Mouse (Mus musculus): ENCODE data around the gene Pwwp2a. TPM values are rescaled to one million over a fixed set of nuclear protein-coding genes. Genes with fewer than 3 reads are reported as not detected.

Gene Pwwp2a
- polyA plus RNA-seq, 1 experiment, result 6.2 TPM

DNA sequence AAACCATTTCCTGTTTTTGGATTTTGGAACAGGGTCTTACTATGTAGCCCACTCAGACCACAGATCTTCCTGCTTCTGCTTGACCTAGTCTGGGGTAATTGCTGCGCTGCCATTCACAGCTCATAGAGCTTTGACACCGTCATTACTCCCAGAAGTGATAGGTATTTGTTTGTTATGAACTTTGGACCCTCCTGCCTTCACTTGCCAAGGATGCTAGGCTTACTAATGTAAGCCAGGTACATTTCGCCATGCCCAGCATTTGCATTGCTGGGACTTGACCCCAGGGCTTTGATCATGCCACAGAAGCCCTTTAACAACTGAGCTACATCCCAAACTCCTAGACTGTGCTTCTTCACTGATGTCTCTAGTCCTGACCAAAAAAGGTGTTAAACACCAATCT lies 18.5 kb downstream of the Pwwp2a start:
- peaks cover 61% of the 10 kb centered on the region for H3K79me2 ChIP-seq (ENCODE audit: control insufficient read depth, insufficient read depth)
- no peak overlapping the region for H3K4me3 ChIP-seq (ENCODE audit: insufficient read depth, poor library complexity, severe bottlenecking)
- H3K27me3 ChIP-seq (ENCODE audit: control insufficient read depth, insufficient read depth, insufficient read length), result no peaks in the 10 kb centered on the region
- peaks cover 61% of the 10 kb centered on the region for H3K36me3 ChIP-seq (ENCODE audit: control insufficient read depth, insufficient read depth)
- peaks cover 19% of the 10 kb centered on the region for H3K79me3 ChIP-seq (ENCODE audit: low read depth)
- no peak overlapping the region for H3ac ChIP-seq (ENCODE audit: control insufficient read depth, insufficient read length, low read depth)
- TF ChIP-seq MYOD1 (IDR thresholded peaks at IDR 0.05; ENCODE audit: control insufficient read depth, insufficient read length, low read depth), result no peak
- TF ChIP-seq MYOG (IDR thresholded peaks at IDR 0.05; ENCODE audit: control insufficient read depth, extremely low read depth, insufficient read length), result no peak
- no peak for TF ChIP-seq USF1 (IDR thresholded peaks at IDR 0.05; ENCODE audit: low read depth)
- no peak for TF ChIP-seq CTCF (IDR thresholded peaks at IDR 0.05; ENCODE audit: control insufficient read depth, insufficient read depth, insufficient read length)
- TF ChIP-seq FOSL1 (IDR thresholded peaks at IDR 0.05; ENCODE audit: insufficient read depth, low read length, poor library complexity, severe bottlenecking), result no peak
- no peak for TF ChIP-seq MAX (IDR thresholded peaks at IDR 0.05)
- no peak for TF ChIP-seq CEBPB (IDR thresholded peaks at IDR 0.05; ENCODE audit: low read depth)

GRCm38 (mm10) chr11:43703552-43703951 lies 21.8 kb downstream of the Pwwp2a start:
- Histone ChIP-seq H3ac (ENCODE audit: control insufficient read depth, insufficient read length, low read depth) (no peak overlapping the region), H3K4me3 (ENCODE audit: insufficient read depth, poor library complexity, severe bottlenecking) (no peak overlapping the region), H3K36me3 (ENCODE audit: control insufficient read depth, insufficient read depth) (peaks cover 56% of the 10 kb centered on the region), H3K79me3 (ENCODE audit: low read depth) (peaks cover 12% of the 10 kb centered on the region), H3K79me2 (ENCODE audit: control insufficient read depth, insufficient read depth) (peaks cover 38% of the 10 kb centered on the region), H3K27me3 (ENCODE audit: control insufficient read depth, insufficient read depth, insufficient read length) (no peaks in the 10 kb centered on the region)
- TF ChIP-seq FOSL1 (IDR thresholded peaks at IDR 0.05; ENCODE audit: insufficient read depth, low read length, poor library complexity, severe bottlenecking) (no peak), MAX (IDR thresholded peaks at IDR 0.05) (no peak), MYOD1 (IDR thresholded peaks at IDR 0.05; ENCODE audit: control insufficient read depth, insufficient read length, low read depth) (no peak)

DNA sequence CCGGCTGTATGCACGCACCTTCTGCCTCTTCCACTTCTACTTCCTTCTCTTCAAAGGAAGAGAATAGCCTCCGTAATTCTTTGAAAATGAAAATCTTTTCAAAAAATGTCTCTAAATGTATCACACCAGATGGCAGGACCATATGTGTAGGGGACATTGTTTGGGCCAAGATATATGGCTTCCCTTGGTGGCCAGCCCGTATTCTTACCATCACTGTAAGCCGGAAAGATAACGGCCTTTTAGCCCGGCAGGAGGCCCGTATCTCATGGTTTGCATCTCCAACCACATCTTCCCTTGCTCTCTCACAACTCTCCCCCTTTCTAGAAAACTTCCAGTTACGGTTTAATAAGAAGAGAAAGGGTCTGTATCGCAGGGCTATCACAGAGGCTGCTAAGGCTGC lies 24.0 kb downstream of the Pwwp2a start:
- Histone ChIP-seq H3K36me3 (ENCODE audit: control insufficient read depth, insufficient read depth) (peaks cover 50% of the 10 kb centered on the region), H3K27me3 (ENCODE audit: control insufficient read depth, insufficient read depth, insufficient read length) (no peaks in the 10 kb centered on the region), H3K79me2 (ENCODE audit: control insufficient read depth, insufficient read depth) (peaks cover 18% of the 10 kb centered on the region), H3ac (ENCODE audit: control insufficient read depth, insufficient read length, low read depth) (no peak overlapping the region), H3K79me3 (ENCODE audit: low read depth) (peaks cover 10% of the 10 kb centered on the region), H3K4me3 (ENCODE audit: insufficient read depth, poor library complexity, severe bottlenecking) (no peak overlapping the region)
- TF ChIP-seq MYOD1 (IDR thresholded peaks at IDR 0.05; ENCODE audit: control insufficient read depth, insufficient read length, low read depth) (no peak), CEBPB (IDR thresholded peaks at IDR 0.05; ENCODE audit: low read depth) (no peak), MAX (IDR thresholded peaks at IDR 0.05) (no peak)

DNA sequence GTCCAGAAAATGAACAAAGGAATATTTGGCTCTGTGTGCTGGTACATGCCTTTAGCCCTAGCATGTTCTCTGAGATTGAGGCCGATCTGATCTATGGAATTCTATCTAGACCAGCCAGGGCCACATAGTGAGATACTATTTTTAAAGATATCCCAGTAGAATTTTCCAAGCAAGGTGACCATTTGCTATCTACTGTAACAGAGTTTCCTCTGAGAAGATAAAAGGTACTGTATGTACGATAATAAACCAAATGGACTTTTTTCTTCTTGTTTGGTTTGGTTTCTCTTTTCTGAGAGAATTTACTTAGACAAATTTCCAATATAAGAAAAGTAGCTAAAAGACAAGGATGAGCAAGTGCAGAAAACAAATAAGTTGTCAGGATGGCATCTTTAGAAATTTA lies 26.6 kb downstream of the Pwwp2a start:
- H3K79me2 ChIP-seq (ENCODE audit: control insufficient read depth, insufficient read depth), result peaks cover 15% of the 10 kb centered on the region
- H3K4me3 ChIP-seq (ENCODE audit: insufficient read depth, poor library complexity, severe bottlenecking), result no peak overlapping the region
- H3K36me3 ChIP-seq (ENCODE audit: control insufficient read depth, insufficient read depth), result peaks cover 55% of the 10 kb centered on the region
- no peak for TF ChIP-seq USF1 (IDR thresholded peaks at IDR 0.05; ENCODE audit: low read depth)
- no peak overlapping the region for H3ac ChIP-seq (ENCODE audit: control insufficient read depth, insufficient read length, low read depth)
- H3K27me3 ChIP-seq (ENCODE audit: control insufficient read depth, insufficient read depth, insufficient read length), result no peaks in the 10 kb centered on the region
- H3K79me3 ChIP-seq (ENCODE audit: low read depth), result peaks cover 2% of the 10 kb centered on the region

GRCm38 (mm10) chr11:43712178-43712577 lies 30.4 kb downstream of the Pwwp2a start:
- Histone ChIP-seq H3K79me2 (ENCODE audit: control insufficient read depth, insufficient read depth) (peaks cover 9% of the 10 kb centered on the region), H3K36me3 (ENCODE audit: control insufficient read depth, insufficient read depth) (peaks cover 52% of the 10 kb centered on the region), H3K4me3 (ENCODE audit: insufficient read depth, poor library complexity, severe bottlenecking) (no peak overlapping the region), H3K27me3 (ENCODE audit: control insufficient read depth, insufficient read depth, insufficient read length) (no peaks in the 10 kb centered on the region), H3ac (ENCODE audit: control insufficient read depth, insufficient read length, low read depth) (no peak overlapping the region), H3K79me3 (ENCODE audit: low read depth) (peaks cover 2% of the 10 kb centered on the region)
- TF ChIP-seq MYOG (IDR thresholded peaks at IDR 0.05; ENCODE audit: control insufficient read depth, extremely low read depth, insufficient read length), result no peak
- TF ChIP-seq USF1 (IDR thresholded peaks at IDR 0.05; ENCODE audit: low read depth), result no peak
- no peak for TF ChIP-seq CTCF (IDR thresholded peaks at IDR 0.05; ENCODE audit: control insufficient read depth, insufficient read depth, insufficient read length)
- TF ChIP-seq CEBPB (IDR thresholded peaks at IDR 0.05; ENCODE audit: low read depth), result no peak
- TF ChIP-seq MAX (IDR thresholded peaks at IDR 0.05), result no peak
- TF ChIP-seq FOSL1 (IDR thresholded peaks at IDR 0.05; ENCODE audit: insufficient read depth, low read length, poor library complexity, severe bottlenecking), result no peak
- TF ChIP-seq MYOD1 (IDR thresholded peaks at IDR 0.05; ENCODE audit: control insufficient read depth, insufficient read length, low read depth), result no peak

- no peaks in the 10 kb centered on the region for H3K79me3 ChIP-seq (ENCODE audit: low read depth)
- no peak overlapping the region for H3ac ChIP-seq (ENCODE audit: control insufficient read depth, insufficient read length, low read depth)
- no peaks in the 10 kb centered on the region for H3K27me3 ChIP-seq (ENCODE audit: control insufficient read depth, insufficient read depth, insufficient read length)
- no peaks in the 10 kb centered on the region for H3K79me2 ChIP-seq (ENCODE audit: control insufficient read depth, insufficient read depth)
- H3K36me3 ChIP-seq (ENCODE audit: control insufficient read depth, insufficient read depth), result peaks cover 18% of the 10 kb centered on the region
- no peak for TF ChIP-seq MAX (IDR thresholded peaks at IDR 0.05)
- TF ChIP-seq FOSL1 (IDR thresholded peaks at IDR 0.05; ENCODE audit: insufficient read depth, low read length, poor library complexity, severe bottlenecking), result no peak
- TF ChIP-seq MYOD1 (IDR thresholded peaks at IDR 0.05; ENCODE audit: control insufficient read depth, insufficient read length, low read depth), result no peak
- H3K4me3 ChIP-seq (ENCODE audit: insufficient read depth, poor library complexity, severe bottlenecking), result no peak overlapping the region
These were observed 41.6 kb downstream of the Pwwp2a start for GRCm38 (mm10) chr11:43723411-43723810.
